Mouse (Mus musculus) left cerebral cortex, adult 8-10 months (tissue): Measurements from ENCODE around the gene S100a11. TPM values are rescaled to one million over a fixed set of nuclear protein-coding genes. Genes with fewer than 3 reads are reported as not detected.

Experiments used
- DNase-seq, 2 experiments: peaks; one replicate each; pipeline ENCODE4 v3.0.0; 2022; ENCODE audit warnings: low spot score in 2 of 2
- total RNA-seq, 4 experiments: library from RNA; stranded (reverse); gene quantifications; 2 replicates each; pipeline ENCODE4 v1.2.4; 2022

S100a11 gene
- total RNA-seq, 4 experiments from 2014 or later = 8.2 to 14.0 (median 11.7) TPM

GRCm38 (mm10) chr3:93556599-93556998 lies 36.3 kb downstream of the S100a11 start:
- DNase-seq = no peak

- DNase-seq = no peak
Measured at GRCm38 (mm10) chr3:93557471-93557870, 37.2 kb downstream of the S100a11 start.

DNA sequence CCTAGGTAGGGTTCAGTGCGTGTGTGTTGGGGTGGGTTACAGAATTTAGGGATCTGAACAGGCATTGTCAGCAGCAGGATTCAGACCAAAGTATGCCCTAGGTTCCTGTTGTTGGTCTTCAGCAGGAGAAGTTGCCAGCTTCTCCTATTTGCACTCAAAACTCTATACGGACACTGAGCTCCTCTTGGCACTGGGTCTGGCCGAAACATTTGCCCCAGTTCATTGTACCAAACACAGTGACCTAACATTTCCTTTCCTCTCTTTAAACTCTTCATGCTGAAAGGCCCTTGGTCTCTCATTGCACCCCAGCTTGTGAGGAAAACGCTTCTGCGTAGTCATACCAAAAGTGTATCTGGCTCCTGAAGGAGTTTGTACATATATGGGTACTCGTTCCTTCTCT lies 39.7 kb downstream of the S100a11 start:
- DNase-seq = no peak

GRCm38 (mm10) chr3:93562372-93562771 lies 42.1 kb downstream of the S100a11 start:
- no peak for DNase-seq

- DNase-seq = peak in 1 of 2 experiments; percentile 41
Measured at GRCm38 (mm10) chr3:93563216-93563615, 42.9 kb downstream of the S100a11 start.

GRCm38 (mm10) chr3:93566892-93567291 lies 46.6 kb downstream of the S100a11 start:
- DNase-seq = no peak

DNA sequence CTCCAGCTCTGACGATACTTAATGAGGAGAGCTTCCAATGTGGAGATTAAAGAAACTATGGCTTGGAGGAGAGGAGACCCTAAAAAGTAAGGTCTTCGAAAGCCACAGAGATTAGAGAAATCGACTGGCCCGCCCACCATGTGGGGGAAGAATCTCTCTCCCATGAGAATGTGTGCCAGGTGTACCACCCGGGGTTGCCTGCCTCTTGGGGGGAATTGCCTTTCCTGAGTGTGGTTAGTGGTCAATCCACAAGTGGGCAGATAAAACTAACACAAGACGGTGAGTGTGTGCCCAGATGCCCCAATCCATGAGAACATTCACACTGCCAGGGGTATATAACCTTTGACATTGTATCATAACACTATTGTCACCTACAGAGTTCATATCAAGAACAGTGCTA lies 47.4 kb downstream of the S100a11 start:
- DNase-seq = no peak

DNA sequence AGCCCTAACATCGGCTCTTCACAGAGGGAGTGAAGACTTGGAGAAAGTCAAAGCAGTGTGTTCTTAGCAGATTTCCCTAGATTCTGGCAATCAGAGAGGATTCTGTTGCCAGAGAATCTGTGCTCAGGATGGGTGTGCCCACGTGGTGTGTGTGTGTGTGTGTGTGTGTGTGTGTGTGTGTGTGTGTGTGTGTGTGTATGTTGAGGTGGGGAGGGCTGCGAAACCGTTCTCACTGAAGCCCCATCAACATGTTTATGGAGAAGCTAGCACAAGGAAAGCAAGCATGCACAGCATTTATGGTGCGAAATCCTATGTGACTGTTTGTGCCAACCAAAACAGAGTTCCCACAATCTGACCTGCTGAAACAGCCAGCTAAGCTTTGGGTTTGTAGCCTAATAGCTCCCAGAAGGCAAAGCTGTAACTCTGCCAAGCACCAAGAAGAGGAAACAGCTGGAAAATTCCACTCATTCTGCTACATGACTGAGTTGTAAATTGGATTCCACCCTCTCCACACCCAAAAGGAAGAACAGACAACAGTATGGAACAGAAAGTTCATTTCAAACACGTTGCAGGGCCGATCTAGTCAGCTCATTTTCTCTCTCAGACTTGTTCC lies 48.2 kb downstream of the S100a11 start:
- no peak for DNase-seq

- no peak for DNase-seq
Measured at GRCm38 (mm10) chr3:93569046-93569445, 48.8 kb downstream of the S100a11 start.

GRCm38 (mm10) chr3:93572058-93572791 lies 51.9 kb downstream of the S100a11 start:
- DNase-seq = no peak

Other genes with a start within 250 kb of the S100a11 start
- not detected for gene Flg, start 247.0 kb upstream of the S100a11 start, total RNA-seq
- gene Hrnr, start 200.7 kb upstream of the S100a11 start, total RNA-seq = not detected
- not detected for gene Rptn, start 126.8 kb upstream of the S100a11 start, total RNA-seq
- 1 to 10 TPM; 2.2 to 3.1 (median 2.5) TPM for gene Tchh, start 78.2 kb upstream of the S100a11 start, total RNA-seq
- gene Tchhl1, start 51.7 kb upstream of the S100a11 start, total RNA-seq = not detected
- 10 to 100 TPM; 33.0 to 45.7 (median 33.9) TPM for gene S100a10, start 34.6 kb downstream of the S100a11 start, total RNA-seq
- gene Tdpoz2, start 132.2 kb downstream of the S100a11 start, total RNA-seq = not detected
- gene Tdpoz1, start 155.8 kb downstream of the S100a11 start, total RNA-seq = not detected
- gene Gm37596, start 172.6 kb downstream of the S100a11 start, total RNA-seq = not detected